Mouse (Mus musculus) CD4-positive, CD25-positive, alpha-beta regulatory T cell, adult 2 months (primary cell): Measurements from ENCODE around the gene Atg4a-ps.
"Not testable (repeated sequence)": the region's sequence is repeated elsewhere in the genome, so short reads cannot be mapped to it uniquely, and the experiment has no call there.

Experiments
- DNase-seq: peaks from one replicate; pipeline ENCODE4 v3.0.0-alpha.2; 2012; ENCODE audit warnings: low read depth, low spot score

Gene Atg4a-ps

GRCm38 (mm10) chr3:103645968-103646367 is at the start of gene Atg4a-ps:
Atg4a-ps (minus strand) TSS chr3:103646068.
- not testable (repeated sequence) for DNase-seq

- DNase-seq, result no peak
These were observed 49.7 kb upstream of the Atg4a-ps start for GRCm38 (mm10) chr3:103695556-103695955.

GRCm38 (mm10) chr3:103690506-103690905 is 44.6 kb upstream of the Atg4a-ps start:
- DNase-seq, result peak; percentile 27

- DNase-seq, result no peak
These were observed 43.2 kb upstream of the Atg4a-ps start for GRCm38 (mm10) chr3:103689043-103689442.

- DNase-seq, result no peak
These were observed 38.1 kb upstream of the Atg4a-ps start for GRCm38 (mm10) chr3:103683966-103684319.

GRCm38 (mm10) chr3:103683234-103683965 is 37.5 kb upstream of the Atg4a-ps start:
- no peak for DNase-seq

GRCm38 (mm10) chr3:103682473-103682872 is 36.6 kb upstream of the Atg4a-ps start:
- DNase-seq, result no peak

- DNase-seq, result no peak
These were observed 32.9 kb upstream of the Atg4a-ps start for GRCm38 (mm10) chr3:103678811-103679210.

- DNase-seq, result no peak
These were observed 26.8 kb upstream of the Atg4a-ps start for GRCm38 (mm10) chr3:103672716-103673115.

GRCm38 (mm10) chr3:103672113-103672512 is 26.2 kb upstream of the Atg4a-ps start:
- DNase-seq, result no peak

GRCm38 (mm10) chr3:103663385-103663784 is 17.5 kb upstream of the Atg4a-ps start:
- no peak for DNase-seq

- no peak for DNase-seq
These were observed 15.8 kb upstream of the Atg4a-ps start for GRCm38 (mm10) chr3:103661714-103662113.

GRCm38 (mm10) chr3:103660012-103660411 is 14.1 kb upstream of the Atg4a-ps start:
- no peak for DNase-seq

- DNase-seq, result no peak
These were observed 4.5 kb upstream of the Atg4a-ps start for GRCm38 (mm10) chr3:103650406-103650805.

GRCm38 (mm10) chr3:103649716-103650115 is 3.8 kb upstream of the Atg4a-ps start:
- no peak for DNase-seq

- DNase-seq, result no peak
These were observed 2.6 kb upstream of the Atg4a-ps start for GRCm38 (mm10) chr3:103648486-103648885.

GRCm38 (mm10) chr3:103647164-103647867 is 1.4 kb upstream of the Atg4a-ps start:
- no peak for DNase-seq

GRCm38 (mm10) chr3:103641301-103641700 is 4.6 kb downstream of the Atg4a-ps start:
- DNase-seq, result peak; percentile 7

GRCm38 (mm10) chr3:103640226-103640803 is 5.6 kb downstream of the Atg4a-ps start:
- no peak for DNase-seq

- DNase-seq, result no peak
These were observed 8.2 kb downstream of the Atg4a-ps start for GRCm38 (mm10) chr3:103637641-103638040.

- DNase-seq, result no peak
These were observed 11.6 kb downstream of the Atg4a-ps start for GRCm38 (mm10) chr3:103634256-103634655.

- peak; percentile 21 for DNase-seq
These were observed 12.0 kb downstream of the Atg4a-ps start for GRCm38 (mm10) chr3:103633831-103634230.

GRCm38 (mm10) chr3:103633124-103633523 is 12.7 kb downstream of the Atg4a-ps start:
- no peak for DNase-seq
